Mouse (Mus musculus) heart, embryonic 11.5 days (tissue): ENCODE results near the gene Nbeal1. TPM values are rescaled to one million over a fixed set of nuclear protein-coding genes. Genes with fewer than 3 reads are reported as not detected.

ENCODE experiments used
- ATAC-seq: fragments of 200-750 bp; cut with Nextera tagmentation; replicated peaks from 2 replicates; pipeline ENCODE4 v1.8.0; 2017; ENCODE audit warnings: moderate library complexity; ENCODE audit not compliant: insufficient number of reproducible peaks, low FRiP score, low TSS enrichment
- H3K27ac ChIP-seq: fragments of 300-500 bp; sonication (generic); 2 replicates; pipeline ENCODE4 v1.5.1; 2014; ENCODE audit warnings: mild to moderate bottlenecking, low read depth, low read length
- H3K27me3 ChIP-seq: fragments of 300-500 bp; sonication (generic); 2 replicates; pipeline ENCODE4 v1.6.1; 2014; ENCODE audit warnings: mild to moderate bottlenecking, low read length, mixed read lengths; ENCODE audit not compliant: control insufficient read depth, insufficient read depth
- H3K36me3 ChIP-seq: fragments of 300-500 bp; sonication (generic); 2 replicates; pipeline ENCODE4 v1.6.1; 2014; ENCODE audit warnings: mild to moderate bottlenecking, low read length, moderate library complexity, mixed read lengths; ENCODE audit not compliant: control insufficient read depth, insufficient read depth
- H3K4me1 ChIP-seq: fragments of 300-500 bp; sonication (generic); 2 replicates; pipeline ENCODE4 v1.6.1; 2014; ENCODE audit warnings: low read length; ENCODE audit not compliant: control insufficient read depth, insufficient read depth
- H3K4me2 ChIP-seq: fragments of 300-500 bp; sonication (generic); 2 replicates; pipeline ENCODE4 v1.6.1; 2014; ENCODE audit warnings: mild to moderate bottlenecking, moderate library complexity
- H3K4me3 ChIP-seq: fragments of 300-500 bp; sonication (generic); 2 replicates; pipeline ENCODE4 v1.5.1; 2014; ENCODE audit warnings: low read depth, low read length
- H3K9ac ChIP-seq: fragments of 300-500 bp; sonication (generic); 2 replicates; pipeline ENCODE4 v1.6.1; 2014; ENCODE audit warnings: mild to moderate bottlenecking, low read depth, low read length, moderate library complexity
- H3K9me3 ChIP-seq: fragments of 300-500 bp; sonication (generic); replicated peaks from 2 replicates; pipeline ENCODE4 v1.6.1; 2016; ENCODE audit warnings: low read length; ENCODE audit not compliant: control insufficient read depth
- WGBS: fragments of 180-500 bp; shearing (Covaris S2); extraction: QIAGEN DNeasy Blood & Tissue Kit; methylation state at CpG from one replicate; pipeline ENCODE4 v1.1.7; 2014; ENCODE audit not compliant: insufficient replicate concordance; 5-methylcytosine and 5-hydroxymethylcytosine counted together
- polyA plus RNA-seq: library from polyadenylated mRNA; unstranded; fragments of >200 nt; fragmentation: Nextera tagmentation; extraction: Ambion mirVana; gene quantifications from 2 replicates; pipeline ENCODE4 v1.2.1, GENCODE M21; 2014

Nbeal1 gene
- polyA plus RNA-seq, 1 experiment from 2014 or later = 10.1 TPM

DNA sequence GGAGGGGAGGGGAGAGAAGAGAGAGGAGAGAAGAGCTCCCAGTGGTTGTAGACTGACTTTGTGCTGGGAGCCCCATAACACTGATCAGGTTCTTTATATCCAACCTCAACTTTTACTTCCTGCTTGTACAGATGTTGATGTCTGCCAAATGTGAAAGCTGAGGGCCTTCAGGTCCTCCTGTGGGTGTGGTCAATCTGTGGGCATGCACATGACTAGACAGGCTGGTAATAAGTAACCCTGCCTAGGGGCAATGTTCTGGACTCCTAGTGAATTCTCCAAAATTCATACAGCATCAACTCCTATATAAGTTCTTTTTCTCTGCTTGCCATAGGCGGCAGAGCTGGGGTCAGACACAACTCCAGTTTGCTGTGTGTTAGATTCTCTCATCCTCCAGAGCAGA lies 181.2 kb downstream of the Nbeal1 start:
- Histone ChIP-seq H3K4me3 (no peak overlapping the region), H3K4me1 (no peaks in the 10 kb centered on the region), H3K9me3 (no peaks in the 10 kb centered on the region), H3K27ac (no peak overlapping the region), H3K36me3 (peaks cover 5% of the 10 kb centered on the region; the same call in 1 of the 2 replicates), H3K4me2 (no peak overlapping the region), H3K9ac (no peak overlapping the region), H3K27me3 (no peaks in the 10 kb centered on the region)
- ATAC-seq = no peak
- 79% methylated on average over 1 of the region's 1 CpGs for WGBS

DNA sequence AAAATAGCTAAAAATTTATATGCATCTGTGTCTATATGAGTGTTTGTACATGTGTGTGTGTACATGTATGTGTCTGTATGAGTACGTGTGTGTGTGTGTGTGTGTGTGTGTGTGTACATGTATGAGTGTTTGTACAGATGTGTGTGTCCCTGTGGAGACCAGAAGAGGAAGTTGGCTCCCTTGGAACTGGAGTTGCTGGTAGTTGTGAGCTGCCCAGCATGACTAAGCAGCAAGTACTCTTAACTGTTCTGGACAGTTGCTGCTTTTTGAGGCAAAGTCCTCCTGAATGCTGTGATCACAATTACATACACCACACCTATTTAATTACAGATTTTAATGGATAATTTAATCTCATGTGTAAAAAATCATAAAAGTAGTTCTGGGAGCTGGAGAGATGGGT lies 196.2 kb downstream of the Nbeal1 start:
- WGBS = 96% methylated on average over 1 of the region's 1 CpGs
- H3K4me2 ChIP-seq = no peak overlapping the region
- H3K27me3 ChIP-seq = no peaks in the 10 kb centered on the region
- no peak for ATAC-seq
- peaks cover 29% of the 10 kb centered on the region for H3K36me3 ChIP-seq
- no peak overlapping the region for H3K4me3 ChIP-seq
- H3K4me1 ChIP-seq = no peaks in the 10 kb centered on the region
- H3K9me3 ChIP-seq = 0 out of 2 replicates have a peak, but pooled peaks cover 2% of the 10 kb centered on the region
- H3K27ac ChIP-seq = no peak overlapping the region
- no peak overlapping the region for H3K9ac ChIP-seq

DNA sequence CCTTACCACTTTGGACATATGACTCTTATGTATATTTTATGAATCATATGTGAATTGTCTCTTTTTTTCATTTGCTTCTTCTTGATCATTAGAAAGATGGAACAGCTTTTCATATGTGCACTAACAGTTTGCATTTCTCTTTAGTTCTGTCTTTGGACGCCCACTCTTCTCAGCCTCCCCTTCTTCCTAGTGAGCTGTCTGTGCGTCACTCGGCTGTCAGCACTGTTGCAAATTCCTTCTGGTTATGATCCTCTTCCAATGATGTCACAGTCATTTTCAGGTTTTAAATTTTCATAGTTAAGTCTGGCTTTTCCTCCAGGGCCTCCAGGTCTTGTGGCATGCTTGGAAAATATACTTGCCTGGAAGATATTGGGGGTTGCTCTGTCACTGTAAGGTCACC lies 201.5 kb downstream of the Nbeal1 start:
- Histone ChIP-seq H3K4me1 (no peaks in the 10 kb centered on the region), H3K27ac (no peak overlapping the region), H3K27me3 (no peaks in the 10 kb centered on the region), H3K36me3 (peaks cover 14% of the 10 kb centered on the region), H3K9me3 (no peaks in the 10 kb centered on the region), H3K4me2 (no peak overlapping the region), H3K4me3 (no peak overlapping the region), H3K9ac (no peak overlapping the region)
- no peak for ATAC-seq
- 87% methylated on average over 3 of the region's 3 CpGs for WGBS

Other genes starting within 250 kb of the Nbeal1 start
- 0.62 and 0.74 TPM in 2 replicates for gene Ica1l, start 137.4 kb upstream of the Nbeal1 start, polyA plus RNA-seq
- gene Carf, start 82.4 kb upstream of the Nbeal1 start, polyA plus RNA-seq = 6.1 and 6.3 TPM in 2 replicates
- gene Wdr12, start 82.0 kb upstream of the Nbeal1 start, polyA plus RNA-seq = 32.2 and 36.9 TPM in 2 replicates
- 23.6 and 28.8 TPM in 2 replicates for gene Cyp20a1, start 162.7 kb downstream of the Nbeal1 start, polyA plus RNA-seq
- gene Abi2, start 229.0 kb downstream of the Nbeal1 start, polyA plus RNA-seq = 37.0 and 39.6 TPM in 2 replicates